Mouse (Mus musculus) regulatory T cell (primary cell): ENCODE measurements around the gene Otoa.

Source experiments
- in situ Hi-C: fragments of 300-600 bp; cut with MboI, MseI; formaldehyde crosslinking; loops from one replicate; pipeline ENCODE4 v1.15.1; 2025; ENCODE audit warnings: high pct_unique_total_duplicates

The Otoa gene

GRCm38 (mm10) chr7:121081350-121081749 lies at the start of gene Otoa:
Otoa (plus strand) TSS chr7:121081650.
- in situ Hi-C loops, result no loop called here

DNA sequence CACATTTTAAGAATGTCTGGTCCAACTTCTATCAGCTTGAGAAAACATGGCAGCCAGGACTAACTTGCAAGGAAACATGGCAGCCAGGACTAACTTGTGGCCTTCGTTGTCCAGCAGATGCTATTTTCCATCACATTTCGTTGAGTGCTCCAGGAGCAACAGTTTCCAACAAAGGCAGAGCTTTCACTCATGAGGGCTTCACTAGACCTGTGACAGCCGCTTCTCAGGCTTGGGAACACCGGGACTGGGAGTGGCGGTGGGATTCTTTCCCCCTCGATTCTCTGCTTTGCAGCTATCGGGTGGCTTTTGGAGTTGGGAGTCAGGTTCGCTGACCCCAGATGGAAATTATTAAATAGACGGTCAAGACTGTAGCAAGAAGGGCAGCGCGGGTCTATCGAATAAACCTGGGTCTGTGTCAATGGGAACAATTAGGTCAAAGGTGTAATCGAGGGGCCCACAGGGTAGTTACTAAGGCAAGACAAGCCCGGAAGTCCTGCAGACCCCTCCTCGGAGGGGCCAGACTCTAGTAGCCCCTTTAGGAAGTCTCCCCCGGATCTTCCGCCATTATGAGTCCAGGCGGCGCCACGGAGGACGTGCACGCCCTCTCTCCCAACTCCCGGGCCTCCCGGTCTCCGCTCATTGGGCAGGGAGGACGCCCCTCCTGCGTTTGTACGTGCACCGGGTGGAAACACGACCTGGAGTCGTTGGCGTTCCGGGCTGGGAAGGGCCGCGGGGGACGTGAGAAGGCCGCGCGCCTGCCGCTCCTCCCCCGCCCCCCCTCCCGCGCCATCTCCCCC lies 47.4 kb upstream of the Otoa start, which contains the start of gene Mettl9:
Mettl9 (plus strand) TSS at position 590 of the 797 bp plus-strand sequence.
- in situ Hi-C loops, result no loop called here

- in situ Hi-C loops, result no loop called here
These were observed 46.7 kb upstream of the Otoa start for GRCm38 (mm10) chr7:121034701-121035141.

- in situ Hi-C loops, result no loop called here
These were observed 46.2 kb upstream of the Otoa start for GRCm38 (mm10) chr7:121035161-121035721.

- in situ Hi-C loops, result no loop called here
These were observed 40.9 kb upstream of the Otoa start for GRCm38 (mm10) chr7:121040595-121040994.

DNA sequence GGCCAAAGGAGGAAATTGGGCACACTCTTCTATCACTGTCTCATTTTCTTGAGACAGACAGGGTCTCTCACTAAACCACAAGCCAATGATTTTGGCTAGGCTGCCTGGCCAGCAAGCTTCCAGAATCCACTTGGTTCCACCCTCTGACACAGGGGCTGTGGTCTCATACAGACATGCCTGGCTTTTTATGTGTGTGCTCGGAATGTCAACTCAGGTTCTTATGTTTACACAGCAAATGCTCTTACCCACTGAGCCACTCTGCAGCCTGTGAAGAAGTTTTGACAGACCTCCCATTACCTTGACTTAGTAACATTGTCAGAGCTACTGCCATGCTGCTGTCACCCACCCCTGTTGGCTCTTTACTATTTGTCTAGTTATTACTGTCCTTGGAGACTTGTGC lies 39.5 kb upstream of the Otoa start:
- in situ Hi-C loops, result no loop called here

- in situ Hi-C loops, result no loop called here
These were observed 38.4 kb upstream of the Otoa start for GRCm38 (mm10) chr7:121043004-121043403.

GRCm38 (mm10) chr7:121043510-121043909 lies 37.9 kb upstream of the Otoa start:
- in situ Hi-C loops, result no loop called here

DNA sequence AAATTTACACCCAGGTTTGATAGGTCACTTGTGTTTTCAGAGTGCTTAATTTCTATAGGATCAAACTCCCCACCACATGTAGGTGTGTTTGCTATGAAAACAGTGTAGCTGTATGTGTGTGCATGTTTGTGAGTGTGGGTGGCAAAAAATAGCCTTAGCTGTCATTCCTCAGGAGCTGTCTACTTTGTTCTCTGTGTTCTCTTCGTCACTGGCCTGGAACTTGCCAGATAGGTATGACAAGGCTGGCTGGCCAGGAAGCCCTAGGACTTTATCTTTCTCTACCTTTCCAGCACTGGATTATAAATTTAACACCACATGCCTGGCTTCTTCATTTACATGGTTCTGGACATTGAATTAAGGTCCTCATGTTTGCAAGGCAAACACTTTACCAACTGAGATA lies 37.2 kb upstream of the Otoa start:
- in situ Hi-C loops, result no loop called here

GRCm38 (mm10) chr7:121045671-121046453 lies 35.6 kb upstream of the Otoa start:
- in situ Hi-C loops, result no loop called here

DNA sequence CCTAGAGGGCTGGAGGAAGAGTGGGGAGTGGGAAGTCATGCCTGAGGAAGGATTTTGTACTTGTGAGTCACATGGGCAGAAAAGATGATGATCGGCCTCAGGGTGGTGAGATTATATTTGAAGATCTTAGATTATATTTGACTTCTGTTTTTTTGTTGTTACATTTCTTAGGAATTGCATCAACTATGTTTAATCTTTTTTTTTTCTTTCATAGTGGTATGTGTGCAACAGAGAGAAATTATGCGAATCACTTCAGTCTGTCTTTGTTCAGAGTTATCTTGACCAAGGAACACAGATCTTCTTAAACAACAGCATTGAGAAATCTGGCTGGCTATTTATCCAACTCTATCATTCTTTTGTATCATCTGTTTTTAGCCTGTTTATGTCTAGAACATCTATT lies 33.8 kb upstream of the Otoa start:
- in situ Hi-C loops, result no loop called here

GRCm38 (mm10) chr7:121053071-121053470 lies 28.4 kb upstream of the Otoa start:
- in situ Hi-C loops, result no loop called here

DNA sequence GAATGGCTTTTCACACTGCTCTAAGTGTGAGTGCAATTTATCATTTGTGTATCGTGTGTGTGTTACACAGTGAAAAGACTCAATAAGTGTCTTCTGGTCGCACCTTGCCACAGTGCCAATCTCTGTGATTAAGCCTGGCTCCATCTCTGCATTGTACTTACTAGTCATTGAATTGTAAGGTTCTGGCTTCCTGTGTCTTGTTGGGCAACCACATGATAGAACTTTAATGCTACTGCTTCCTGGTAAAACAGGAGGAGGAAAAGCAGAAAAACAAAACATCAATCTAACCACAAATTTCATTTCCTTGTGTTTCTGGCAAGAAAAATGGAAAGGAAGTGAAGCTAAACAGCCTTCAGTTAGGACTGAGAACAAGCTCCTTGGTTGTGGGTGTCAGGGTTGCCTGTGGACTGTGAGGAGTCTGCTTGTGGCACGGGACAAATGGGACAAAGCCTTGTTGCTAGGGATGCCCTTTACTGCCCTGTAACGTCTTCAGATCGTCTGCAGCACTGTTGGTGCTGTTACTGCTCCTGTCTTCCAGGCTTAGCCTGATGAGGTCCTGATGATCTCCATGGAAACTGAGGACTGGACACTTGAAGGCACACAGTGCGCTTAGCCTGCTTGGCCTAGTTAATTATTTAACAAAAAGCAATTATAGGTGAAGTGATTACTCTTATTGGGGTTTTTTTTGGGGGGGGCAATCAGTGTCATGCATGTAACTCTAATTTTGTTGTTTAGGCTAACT lies 21.8 kb upstream of the Otoa start:
- in situ Hi-C loops, result no loop called here

DNA sequence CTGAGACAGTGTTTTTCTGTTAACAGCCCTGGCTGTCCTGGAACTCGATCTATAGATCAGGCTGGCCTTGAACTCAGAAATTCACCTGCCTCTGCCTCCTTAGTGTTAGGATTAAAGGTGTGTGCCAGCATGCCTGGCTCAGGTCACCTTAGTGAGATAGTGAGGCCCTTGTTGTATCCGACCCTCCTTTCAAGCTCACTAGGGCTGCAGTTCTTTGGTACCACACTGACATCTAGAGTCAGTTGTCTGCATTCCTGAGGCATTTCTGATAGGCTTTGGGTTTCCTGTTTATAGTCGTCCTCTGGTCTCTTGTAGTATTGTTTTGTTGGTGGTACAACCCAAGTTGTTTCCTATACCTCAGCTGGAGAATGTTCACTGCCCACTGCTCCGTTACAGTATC lies 17.1 kb upstream of the Otoa start:
- in situ Hi-C loops, result no loop called here

GRCm38 (mm10) chr7:121071276-121071675 lies 10.2 kb upstream of the Otoa start:
- in situ Hi-C loops, result no loop called here

DNA sequence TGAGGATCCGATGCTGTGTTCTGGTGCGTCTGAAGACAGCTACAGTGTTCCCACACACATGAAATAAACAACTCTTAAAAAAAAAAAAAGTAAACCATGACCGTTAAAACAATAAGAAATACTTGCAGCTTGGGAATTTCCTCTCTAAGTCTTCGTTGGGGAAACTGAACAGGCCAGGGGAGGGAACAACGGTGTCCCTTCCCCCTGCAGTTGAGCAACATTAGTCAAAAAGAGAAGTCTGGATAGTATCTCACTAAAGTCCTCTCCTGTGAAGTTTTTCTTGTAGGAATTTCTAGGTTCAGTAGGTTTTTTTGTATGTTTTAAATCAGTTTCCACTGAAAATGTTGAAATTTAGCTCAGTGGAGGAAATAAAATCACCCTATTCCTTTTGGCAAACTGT lies 8.9 kb upstream of the Otoa start:
- in situ Hi-C loops, result no loop called here

DNA sequence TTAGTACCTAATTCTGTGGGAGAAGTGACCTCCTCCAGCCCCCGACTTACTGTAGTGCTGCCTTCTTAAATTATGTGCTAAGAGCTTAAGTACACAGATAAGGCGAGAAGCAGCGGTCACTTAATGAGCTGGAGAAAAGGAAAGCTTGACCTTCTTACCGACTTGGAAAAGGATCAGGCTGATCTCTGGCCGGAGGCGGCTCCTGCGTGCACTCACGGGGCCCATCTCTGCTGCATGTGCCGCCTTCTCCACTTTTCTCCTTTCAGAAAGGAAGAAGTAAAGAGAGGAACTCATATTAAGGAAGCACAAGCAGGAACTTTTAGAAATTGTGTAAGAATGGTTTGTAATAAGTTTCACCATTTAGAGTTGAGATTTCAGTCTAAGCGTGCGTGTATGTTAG lies 7.2 kb upstream of the Otoa start, which contains the start of gene Igsf6:
Igsf6 (minus strand) TSS at position 292 of the 400 bp plus-strand sequence.
- in situ Hi-C loops, result no loop called here

DNA sequence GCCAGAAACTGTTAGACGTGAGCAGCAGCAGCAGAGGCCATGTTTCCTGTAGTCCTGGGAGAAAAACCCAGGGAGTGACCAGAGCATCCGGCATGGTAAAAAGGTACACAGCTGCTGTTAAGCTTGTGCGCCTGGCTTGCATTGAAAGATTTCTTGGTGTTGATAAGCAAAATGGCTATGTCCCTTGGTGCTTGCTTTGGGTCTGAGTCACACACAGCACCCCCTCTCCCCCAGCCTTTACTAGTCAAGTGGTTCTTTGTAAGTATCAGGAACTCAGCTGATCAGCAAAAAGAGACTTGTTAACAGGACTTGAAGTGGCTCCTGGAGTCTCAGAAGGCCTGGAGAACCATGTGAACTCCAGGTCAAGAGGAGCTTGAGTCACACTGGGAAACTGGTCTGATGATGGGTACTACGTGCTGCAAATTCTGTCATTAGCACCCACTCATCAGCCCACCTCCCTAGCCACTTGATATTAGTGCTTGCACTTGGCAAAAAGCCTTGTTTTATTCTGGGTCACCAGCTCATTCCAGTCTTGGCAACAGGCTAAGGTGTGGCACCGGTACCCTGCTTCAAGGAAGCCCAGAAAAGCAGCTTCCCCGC lies 6.5 kb upstream of the Otoa start:
- in situ Hi-C loops, result no loop called here

DNA sequence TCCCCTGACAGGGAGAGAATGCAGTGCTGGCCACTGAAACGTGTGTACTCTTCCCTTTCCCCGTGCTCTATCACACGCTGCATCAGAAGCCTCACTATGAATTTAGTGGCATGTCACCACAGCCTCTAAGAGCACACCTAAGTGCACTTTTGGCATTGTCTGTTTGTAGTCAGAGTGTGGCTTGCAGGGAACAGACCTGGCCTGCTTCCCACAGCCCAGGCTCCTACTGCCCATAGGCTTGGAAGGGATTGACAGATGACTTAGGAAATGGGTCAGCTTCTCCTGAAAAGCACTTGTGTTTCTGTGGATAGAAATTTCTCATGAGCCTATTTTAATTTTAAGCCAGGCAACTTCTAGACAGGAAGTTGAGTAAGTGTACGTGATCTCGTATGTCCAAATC lies 6.0 kb upstream of the Otoa start:
- in situ Hi-C loops, result no loop called here

- in situ Hi-C loops, result no loop called here
These were observed 4.1 kb upstream of the Otoa start for GRCm38 (mm10) chr7:121077311-121077710.

- in situ Hi-C loops, result no loop called here
These were observed 3.6 kb upstream of the Otoa start for GRCm38 (mm10) chr7:121077829-121078228.
